Mouse (Mus musculus) spleen, adult 12 weeks (tissue): ENCODE measurements around the gene Olfr59.

ENCODE experiments used
- DNase-seq: peaks from one replicate; pipeline ENCODE4 v3.0.0; 2022; ENCODE audit warnings: low spot score

The Olfr59 gene

DNA sequence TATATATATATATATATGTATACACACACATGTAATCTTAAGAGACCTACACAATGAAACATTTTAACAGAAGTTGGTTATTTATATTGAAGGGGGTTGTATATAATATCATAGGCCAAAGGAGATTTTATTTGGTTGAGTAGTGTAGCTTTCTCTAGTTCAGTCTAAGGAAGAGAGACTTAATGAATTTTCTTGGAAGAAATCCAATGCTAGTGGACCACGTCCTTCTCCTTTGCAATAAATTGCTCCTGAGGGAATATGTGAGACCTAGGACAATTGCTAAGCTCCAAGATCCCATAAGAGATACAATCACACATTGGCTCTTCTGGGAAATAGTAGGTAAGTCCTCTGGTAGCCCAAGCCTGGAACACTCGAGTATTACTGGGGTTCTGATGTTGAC lies at the start of gene Olfr59:
TSS of gene Olfr59 (plus strand) at position 301 of the 400 bp plus-strand sequence.
- DNase-seq = no peak

GRCm38 (mm10) chr11:74241201-74241600 lies 42.3 kb upstream of the Olfr59 start:
- no peak for DNase-seq

- DNase-seq = no peak
Measured at GRCm38 (mm10) chr11:74259508-74259907, 24.0 kb upstream of the Olfr59 start, which contains the start of gene Olfr406. TSS of gene Olfr406 (plus strand) at chr11:74259808.

DNA sequence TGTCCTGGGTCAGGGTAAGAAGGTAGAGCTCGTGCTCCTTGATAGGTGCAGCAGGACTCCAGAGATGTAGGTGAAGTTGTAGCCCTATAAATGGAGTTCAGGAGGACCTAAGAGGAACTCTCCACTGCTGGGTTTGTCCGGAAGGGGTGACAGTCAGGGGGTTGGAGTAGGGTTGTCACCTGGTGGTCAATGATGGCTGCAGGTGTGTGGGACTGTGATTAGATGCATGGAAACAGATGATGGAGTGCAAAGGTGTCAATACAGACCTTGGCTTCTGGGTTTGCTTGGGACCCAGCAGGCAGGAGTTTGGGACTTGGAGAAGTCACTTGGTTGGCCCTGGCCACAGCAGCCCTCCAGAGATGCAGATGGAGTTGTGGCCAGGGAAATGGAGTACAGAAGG lies 3.7 kb downstream of the Olfr59 start:
- DNase-seq = no peak

- DNase-seq = no peak
Measured at GRCm38 (mm10) chr11:74326044-74326443, 42.5 kb downstream of the Olfr59 start.

- no peak for DNase-seq
Measured at GRCm38 (mm10) chr11:74328781-74329180, 45.2 kb downstream of the Olfr59 start.

GRCm38 (mm10) chr11:74337931-74338330 lies 54.4 kb downstream of the Olfr59 start, which contains the start of gene Olfr410:
TSS of gene Olfr410 (minus strand) at chr11:74338031.
- DNase-seq = no peak
